Mouse (Mus musculus) bone marrow, adult 2 months (tissue): Measurements from ENCODE around the gene Aff3.

Experiments used
- CTCF ChIP-seq: fragments of 200-500 bp; IDR thresholded peaks from 2 replicates; pipeline ENCODE4 v1.5.1; 2011; ENCODE audit warnings: low read length, control low read depth; ENCODE audit not compliant: control insufficient read depth, insufficient read depth
- POLR2A ChIP-seq: fragments of 200-500 bp; IDR thresholded peaks from 2 replicates; pipeline ENCODE4 v1.6.1; 2011; ENCODE audit warnings: low read depth, mild to moderate bottlenecking, control low read depth, low read length, borderline replicate concordance; ENCODE audit not compliant: control insufficient read depth

DNA sequence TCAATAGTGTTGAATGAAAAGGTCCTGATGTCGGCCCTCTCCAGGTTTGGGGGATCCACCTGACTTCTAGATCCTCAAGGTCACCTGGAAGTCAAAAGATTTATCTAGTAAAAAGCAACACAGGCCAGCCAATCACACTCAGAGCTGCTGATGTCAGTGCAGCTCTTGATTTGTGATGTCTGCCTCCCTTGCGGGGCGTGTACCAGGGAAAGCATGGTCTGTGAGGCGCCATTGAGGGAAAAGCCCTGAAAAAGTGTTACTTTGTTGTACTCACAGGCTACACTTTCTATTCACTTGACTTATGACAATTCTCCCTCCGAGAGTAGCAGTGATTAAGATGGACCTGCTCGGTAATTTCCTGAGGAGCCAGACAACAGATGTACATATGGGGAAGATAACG, 163.5 kb downstream of the Aff3 start:
- TF ChIP-seq CTCF, result no peak
- no peak for TF ChIP-seq POLR2A
